Mouse (Mus musculus) heart, embryonic 12.5 days (tissue): ENCODE results near the gene Syt3. TPM values are rescaled to one million over a fixed set of nuclear protein-coding genes. Genes with fewer than 3 reads are reported as not detected.
A peak's percentile ranks its signal among the peaks of the same experiment; 100 is the strongest.

Experiments used
- ATAC-seq: fragments of 200-750 bp; cut with Nextera tagmentation; 2 replicates; pipeline ENCODE4 v1.8.0; 2017; ENCODE audit warnings: moderate TSS enrichment, moderate library complexity; ENCODE audit not compliant: insufficient number of reproducible peaks, low FRiP score
- H3K27ac ChIP-seq: fragments of 300-500 bp; sonication (generic); 2 replicates; pipeline ENCODE4 v1.5.1; 2016; ENCODE audit warnings: mild to moderate bottlenecking, moderate library complexity; ENCODE audit not compliant: poor library complexity, severe bottlenecking
- H3K27me3 ChIP-seq: fragments of 300-500 bp; sonication (generic); replicated peaks from 2 replicates; pipeline ENCODE4 v1.6.1; 2016; ENCODE audit warnings: mild to moderate bottlenecking, moderate library complexity
- H3K36me3 ChIP-seq: fragments of 300-500 bp; sonication (generic); 2 replicates; pipeline ENCODE4 v1.6.1; 2016; ENCODE audit warnings: mild to moderate bottlenecking, moderate library complexity
- H3K4me1 ChIP-seq: fragments of 300-500 bp; sonication (generic); replicated peaks from 2 replicates; pipeline ENCODE4 v1.6.1; 2016; ENCODE audit warnings: mild to moderate bottlenecking
- H3K4me2 ChIP-seq: fragments of 300-500 bp; sonication (generic); 2 replicates; pipeline ENCODE4 v1.6.1; 2016; ENCODE audit warnings: mild to moderate bottlenecking, moderate library complexity
- H3K4me3 ChIP-seq: fragments of 300-500 bp; sonication (generic); 2 replicates; pipeline ENCODE4 v1.5.1; 2016; ENCODE audit warnings: mild to moderate bottlenecking
- H3K9ac ChIP-seq: fragments of 300-500 bp; sonication (generic); 2 replicates; pipeline ENCODE4 v1.6.1; 2016; ENCODE audit warnings: mild to moderate bottlenecking, moderate library complexity
- H3K9me3 ChIP-seq: fragments of 300-500 bp; sonication (generic); replicated peaks from 2 replicates; pipeline ENCODE4 v1.6.1; 2016; ENCODE audit warnings: mild to moderate bottlenecking, moderate library complexity
- WGBS: fragments of 180-500 bp; shearing (Covaris S2); methylation state at CpG from one replicate; pipeline ENCODE4 v1.1.7; 2016; 5-methylcytosine and 5-hydroxymethylcytosine counted together
- polyA plus RNA-seq: library from polyadenylated mRNA; unstranded; fragments of >200 nt; fragmentation: Nextera tagmentation; extraction: Ambion mirVana; gene quantifications from 2 replicates; pipeline ENCODE4 v1.2.1, GENCODE M21; 2016

Gene Syt3
- polyA plus RNA-seq, 1 experiment from 2014 or later: 0.55 TPM

- Histone ChIP-seq H3K4me2 (no peak overlapping the region), H3K36me3 (no peaks in the 10 kb centered on the region), H3K4me3 (no peak overlapping the region), H3K27ac (no peak overlapping the region), H3K4me1 (peaks cover 15% of the 10 kb centered on the region), H3K27me3 (peaks cover 69% of the 10 kb centered on the region), H3K9me3 (no peaks in the 10 kb centered on the region), H3K9ac (no peak overlapping the region)
- 66% methylated on average over 8 of the region's 8 CpGs for WGBS
- no peak for ATAC-seq
Observed at GRCm38 (mm10) chr7:44437933-44438332, 54.0 kb downstream of the Syt3 start.

DNA sequence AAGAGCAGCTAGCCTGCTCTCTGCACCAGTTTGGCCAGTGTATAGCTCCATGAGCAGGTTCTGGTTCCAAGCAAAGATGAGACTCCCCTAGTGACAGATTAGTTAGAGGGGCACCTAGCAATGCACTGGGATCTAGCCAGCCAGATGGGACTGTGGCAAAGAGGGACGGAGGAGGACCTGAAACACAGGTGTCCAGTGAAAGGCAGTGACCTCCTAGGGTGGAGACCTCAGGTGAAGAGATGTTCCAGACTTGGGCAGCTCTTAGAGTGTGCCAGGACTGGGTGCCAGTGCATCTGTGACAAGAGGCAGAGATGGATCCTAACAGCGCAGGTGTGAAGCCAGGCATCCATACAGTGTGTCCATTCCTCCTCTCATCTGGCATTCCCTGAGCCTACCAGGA lies 55.8 kb downstream of the Syt3 start:
- 58% methylated on average over 2 of the region's 2 CpGs for WGBS
- no peak for ATAC-seq
- no peak overlapping the region for H3K9ac ChIP-seq
- H3K36me3 ChIP-seq: no peaks in the 10 kb centered on the region
- no peak overlapping the region for H3K4me2 ChIP-seq
- H3K27me3 ChIP-seq: peaks cover 77% of the 10 kb centered on the region
- no peak overlapping the region for H3K4me3 ChIP-seq
- H3K27ac ChIP-seq: no peak overlapping the region
- H3K4me1 ChIP-seq: peaks cover 31% of the 10 kb centered on the region
- H3K9me3 ChIP-seq: no peaks in the 10 kb centered on the region

DNA sequence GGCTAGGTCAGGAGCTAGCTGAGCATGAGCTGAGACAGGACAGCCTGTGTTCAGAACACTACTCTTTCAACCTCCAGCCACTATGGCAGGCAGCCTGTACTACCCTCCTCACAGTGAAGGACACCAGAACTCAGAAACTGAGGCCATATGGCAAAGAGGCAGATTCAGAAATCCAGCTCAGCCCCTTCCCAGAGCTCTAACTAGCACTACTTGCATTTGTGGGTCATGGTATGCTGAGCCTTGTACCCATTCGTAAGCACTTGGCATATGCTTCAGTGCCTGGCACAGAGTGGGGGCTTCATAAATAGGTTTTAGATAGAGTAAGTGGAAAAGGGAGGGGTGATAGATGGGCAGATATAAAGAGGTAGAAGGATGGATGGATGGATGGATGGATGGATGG lies 56.6 kb downstream of the Syt3 start:
- Histone ChIP-seq H3K4me1 (peaks cover 39% of the 10 kb centered on the region), H3K9ac (no peak overlapping the region), H3K27ac (no peak overlapping the region), H3K4me2 (no peak overlapping the region), H3K36me3 (no peaks in the 10 kb centered on the region), H3K4me3 (no peak overlapping the region), H3K27me3 (peaks cover 77% of the 10 kb centered on the region), H3K9me3 (no peaks in the 10 kb centered on the region)
- ATAC-seq: no peak
- WGBS: 67% methylated on average over 1 of the region's 1 CpGs

GRCm38 (mm10) chr7:44441180-44441579 lies 57.3 kb downstream of the Syt3 start:
- Histone ChIP-seq H3K9me3 (no peaks in the 10 kb centered on the region), H3K36me3 (no peaks in the 10 kb centered on the region), H3K4me1 (peaks cover 45% of the 10 kb centered on the region), H3K9ac (peak overlapping the region; percentile 85), H3K4me2 (peak overlapping the region; percentile 78), H3K4me3 (peak overlapping the region; percentile 56; the same call in 1 of the 2 replicates), H3K27me3 (peaks cover 79% of the 10 kb centered on the region), H3K27ac (0 out of 2 replicates have a peak overlapping the region, but pooled peaks have one; percentile 70)
- WGBS: 22% methylated on average over 1 of the region's 1 CpGs
- ATAC-seq: no peak

DNA sequence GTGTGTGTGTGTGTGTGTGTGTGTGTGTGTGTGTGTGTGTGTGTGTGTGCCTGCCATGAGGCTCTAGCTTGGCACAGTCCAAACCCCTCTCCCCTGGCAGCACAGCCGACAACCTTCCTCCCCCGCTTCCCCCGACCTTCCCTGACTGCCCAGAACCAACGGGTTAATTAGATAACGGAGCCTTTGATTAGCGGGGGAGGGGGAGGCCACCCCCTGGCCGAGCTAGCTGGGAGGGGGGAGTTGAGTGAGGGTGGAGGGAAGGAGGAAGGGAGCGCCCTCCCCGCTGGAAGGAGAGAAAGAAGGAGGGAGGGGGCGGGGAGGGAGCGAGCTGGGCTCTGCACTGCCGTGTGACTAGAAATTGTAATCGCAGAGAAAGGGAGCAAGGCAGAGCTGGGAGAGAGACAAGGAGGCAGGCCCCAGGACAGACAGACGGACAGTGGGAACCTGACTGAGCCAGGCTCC lies 57.8 kb downstream of the Syt3 start:
- H3K27me3 ChIP-seq: peaks cover 83% of the 10 kb centered on the region
- peak overlapping the region; percentile 70 for H3K27ac ChIP-seq
- H3K4me3 ChIP-seq: peak overlapping the region; percentile 56
- H3K9me3 ChIP-seq: no peaks in the 10 kb centered on the region
- no peaks in the 10 kb centered on the region for H3K36me3 ChIP-seq
- peaks cover 49% of the 10 kb centered on the region for H3K4me1 ChIP-seq
- 2% methylated on average over 14 of the region's 14 CpGs for WGBS
- peak overlapping the region; percentile 85 for H3K9ac ChIP-seq
- H3K4me2 ChIP-seq: peak overlapping the region; percentile 78
- ATAC-seq: peak; percentile 26; the same call in 1 of the 2 replicates

- peak; percentile 7; the same call in 1 of the 2 replicates for ATAC-seq
- H3K36me3 ChIP-seq: no peaks in the 10 kb centered on the region
- peak overlapping the region; percentile 85 for H3K9ac ChIP-seq
- peak overlapping the region; percentile 56 for H3K4me3 ChIP-seq
- H3K9me3 ChIP-seq: no peaks in the 10 kb centered on the region
- H3K27me3 ChIP-seq: peaks cover 83% of the 10 kb centered on the region
- peak overlapping the region; percentile 78 for H3K4me2 ChIP-seq
- H3K27ac ChIP-seq: peak overlapping the region; percentile 70
- peaks cover 49% of the 10 kb centered on the region for H3K4me1 ChIP-seq
- WGBS: 3% methylated on average over 14 of the region's 14 CpGs
Observed at GRCm38 (mm10) chr7:44442407-44442821, 58.5 kb downstream of the Syt3 start.

DNA sequence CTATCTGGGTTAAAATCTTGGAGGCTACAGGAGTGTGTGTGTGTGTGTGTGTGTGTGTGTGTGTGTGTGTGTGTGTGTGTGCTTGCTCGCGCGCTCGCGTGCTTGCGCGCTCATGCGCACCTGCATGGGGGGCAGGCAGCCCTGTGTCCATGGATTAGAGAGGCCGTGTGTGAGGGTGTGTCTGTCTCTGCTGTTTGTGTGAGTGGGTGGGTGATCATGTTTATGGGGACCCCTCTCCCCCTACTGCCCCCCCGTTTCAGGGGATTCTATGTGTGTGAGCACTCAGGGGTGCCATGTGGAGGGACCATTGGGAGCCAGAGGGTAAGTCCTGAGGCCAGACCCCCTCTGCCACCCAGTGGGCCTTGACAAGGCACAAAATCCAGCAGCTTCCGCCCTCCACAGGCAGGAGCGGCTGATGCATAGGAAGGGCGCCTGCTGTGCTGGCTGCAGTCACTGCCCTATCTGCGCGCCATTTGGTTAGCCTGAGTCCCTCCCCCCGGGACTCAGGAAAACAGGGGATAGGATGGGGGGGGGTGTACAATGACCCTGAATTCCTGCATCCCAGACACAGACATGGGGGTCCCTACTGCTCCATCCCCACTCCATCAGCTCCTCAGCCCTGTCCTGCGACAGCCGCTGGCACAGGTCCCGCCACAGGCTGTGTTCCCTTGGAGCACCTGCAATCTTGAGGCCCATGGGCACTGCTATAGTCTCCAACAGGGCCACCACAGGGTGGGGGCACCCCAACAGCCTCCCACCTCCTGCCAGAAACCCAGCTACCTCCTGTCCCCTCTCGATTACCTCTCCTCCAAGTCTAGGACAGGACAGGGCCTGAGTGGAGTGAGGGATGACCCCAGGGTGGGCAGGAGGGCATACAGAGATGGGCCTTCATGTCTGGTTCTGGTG lies 59.6 kb downstream of the Syt3 start:
- H3K4me1 ChIP-seq: peaks cover 49% of the 10 kb centered on the region
- H3K4me3 ChIP-seq: peak overlapping the region; percentile 56
- H3K27me3 ChIP-seq: peaks cover 73% of the 10 kb centered on the region
- 0 out of 2 replicates have a peak, but pooled peaks cover 6% of the 10 kb centered on the region for H3K36me3 ChIP-seq
- ATAC-seq: peak; percentile 12; the same call in 1 of the 2 replicates
- WGBS: 10% methylated on average over 19 of the region's 20 CpGs
- H3K4me2 ChIP-seq: peak overlapping the region; percentile 78
- H3K27ac ChIP-seq: peak overlapping the region; percentile 70
- no peaks in the 10 kb centered on the region for H3K9me3 ChIP-seq
- H3K9ac ChIP-seq: peak overlapping the region; percentile 85

DNA sequence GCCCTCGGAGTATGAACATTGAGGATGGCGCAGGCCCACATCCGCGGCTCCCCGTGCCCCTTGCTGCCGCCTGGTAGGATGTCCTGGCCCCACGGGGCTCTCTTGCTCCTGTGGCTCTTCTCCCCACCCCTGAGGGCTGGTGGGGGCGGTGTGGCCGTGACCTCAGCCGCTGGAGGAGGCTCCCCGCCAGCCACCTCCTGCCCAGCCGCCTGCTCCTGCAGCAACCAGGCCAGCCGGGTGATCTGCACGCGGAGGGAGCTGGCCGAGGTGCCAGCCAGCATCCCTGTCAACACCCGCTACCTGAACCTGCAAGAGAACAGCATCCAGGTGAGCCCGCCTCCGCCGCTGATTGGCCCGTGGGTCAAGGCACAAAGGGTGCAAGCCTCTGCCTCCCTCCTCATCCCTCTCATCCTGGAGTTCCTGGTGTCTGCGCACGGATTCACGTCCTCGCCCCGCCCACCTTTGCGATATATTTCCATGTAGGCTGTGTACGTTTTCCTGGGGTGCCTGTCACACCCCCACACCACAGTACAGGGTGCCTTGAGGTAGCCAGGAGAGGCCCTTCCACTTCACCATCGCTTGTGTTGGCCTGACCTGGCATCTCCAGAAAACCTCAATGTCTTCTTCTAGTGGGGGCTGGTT lies 61.1 kb downstream of the Syt3 start:
- Histone ChIP-seq H3K4me3 (no peak overlapping the region), H3K27me3 (peaks cover 64% of the 10 kb centered on the region), H3K4me2 (peak overlapping the region; percentile 78), H3K9me3 (no peaks in the 10 kb centered on the region), H3K36me3 (0 out of 2 replicates have a peak, but pooled peaks cover 9% of the 10 kb centered on the region), H3K9ac (peak overlapping the region; percentile 47), H3K4me1 (peaks cover 49% of the 10 kb centered on the region), H3K27ac (no peak overlapping the region)
- ATAC-seq: no peak
- WGBS: 21% methylated on average over 29 of the region's 29 CpGs

DNA sequence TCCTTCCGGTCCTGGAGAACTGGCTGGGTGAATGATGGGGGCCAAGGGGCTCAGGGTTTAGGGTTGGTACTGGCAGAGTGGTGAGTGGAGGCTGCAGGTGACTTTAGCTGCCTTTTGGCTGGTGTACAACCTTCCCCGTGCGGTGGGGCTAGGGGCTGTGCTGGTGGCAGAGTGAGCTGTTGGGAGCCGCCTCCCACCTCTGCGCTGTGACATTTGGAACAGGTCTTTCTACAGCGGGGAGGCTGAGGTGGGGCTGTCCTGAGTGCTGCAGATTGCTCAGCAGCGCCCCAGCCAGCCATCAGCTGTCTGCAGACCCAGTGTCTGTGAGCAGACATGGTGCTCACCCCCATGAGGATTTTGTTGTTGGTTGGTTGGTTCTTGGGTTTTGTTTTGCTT lies 61.6 kb downstream of the Syt3 start:
- peak overlapping the region; percentile 78; the same call in 1 of the 2 replicates for H3K4me2 ChIP-seq

GRCm38 (mm10) chr7:44446070-44446855 lies 62.4 kb downstream of the Syt3 start:
- Histone ChIP-seq H3K36me3 (0 out of 2 replicates have a peak, but pooled peaks cover 9% of the 10 kb centered on the region), H3K4me1 (peaks cover 49% of the 10 kb centered on the region), H3K27ac (no peak overlapping the region; the same call in 1 of the 2 replicates), H3K4me3 (no peak overlapping the region), H3K9me3 (no peaks in the 10 kb centered on the region), H3K27me3 (peaks cover 51% of the 10 kb centered on the region), H3K9ac (peak overlapping the region; percentile 39; the same call in 1 of the 2 replicates), H3K4me2 (no peak overlapping the region)
- ATAC-seq: no peak
- WGBS: 39% methylated on average over 12 of the region's 12 CpGs

More for the DNA sequence above, 61.6 kb downstream of the Syt3 start:
- H3K27me3 ChIP-seq: peaks cover 59% of the 10 kb centered on the region
- H3K27ac ChIP-seq: no peak overlapping the region
- H3K36me3 ChIP-seq: 0 out of 2 replicates have a peak, but pooled peaks cover 9% of the 10 kb centered on the region
- H3K9me3 ChIP-seq: no peaks in the 10 kb centered on the region
- peak overlapping the region; percentile 47 for H3K9ac ChIP-seq
- WGBS: 19% methylated on average over 7 of the region's 7 CpGs
- no peak overlapping the region for H3K4me3 ChIP-seq
- ATAC-seq: no peak
- peaks cover 49% of the 10 kb centered on the region for H3K4me1 ChIP-seq
